Mouse (Mus musculus): ENCODE results near the gene Ctns. TPM values are rescaled to one million over a fixed set of nuclear protein-coding genes. Genes with fewer than 3 reads are reported as not detected.

Gene Ctns
- polyA plus RNA-seq, 1 experiment from 2014 or later, result 17.6 TPM

- Histone ChIP-seq H3K4me2 (ENCODE audit: low read length) (no peak overlapping the region), H3K4me3 (ENCODE audit: low read depth, low read length) (no peak overlapping the region), H3K27ac (ENCODE audit: low read depth, low read length) (no peak overlapping the region), H3K9ac (ENCODE audit: low read length) (no peak overlapping the region), H3K36me3 (ENCODE audit: control insufficient read depth, insufficient read depth, low read length) (no peaks in the 10 kb centered on the region), H3K27me3 (replicated peaks; ENCODE audit: control insufficient read depth, insufficient read depth, low read length) (no peaks in the 10 kb centered on the region), H3K4me1 (ENCODE audit: control insufficient read depth, insufficient read depth, low read length) (no peaks in the 10 kb centered on the region), H3K9me3 (replicated peaks; ENCODE audit: control insufficient read depth, low read length) (no peaks in the 10 kb centered on the region)
- no peak for DNase-seq (ENCODE audit: low spot score)
- no peak for ATAC-seq
- 65% methylated on average over 1 of the region's 1 CpGs for WGBS
Measured at GRCm38 (mm10) chr11:73144261-73144681, 54.6 kb downstream of the Ctns start.

DNA sequence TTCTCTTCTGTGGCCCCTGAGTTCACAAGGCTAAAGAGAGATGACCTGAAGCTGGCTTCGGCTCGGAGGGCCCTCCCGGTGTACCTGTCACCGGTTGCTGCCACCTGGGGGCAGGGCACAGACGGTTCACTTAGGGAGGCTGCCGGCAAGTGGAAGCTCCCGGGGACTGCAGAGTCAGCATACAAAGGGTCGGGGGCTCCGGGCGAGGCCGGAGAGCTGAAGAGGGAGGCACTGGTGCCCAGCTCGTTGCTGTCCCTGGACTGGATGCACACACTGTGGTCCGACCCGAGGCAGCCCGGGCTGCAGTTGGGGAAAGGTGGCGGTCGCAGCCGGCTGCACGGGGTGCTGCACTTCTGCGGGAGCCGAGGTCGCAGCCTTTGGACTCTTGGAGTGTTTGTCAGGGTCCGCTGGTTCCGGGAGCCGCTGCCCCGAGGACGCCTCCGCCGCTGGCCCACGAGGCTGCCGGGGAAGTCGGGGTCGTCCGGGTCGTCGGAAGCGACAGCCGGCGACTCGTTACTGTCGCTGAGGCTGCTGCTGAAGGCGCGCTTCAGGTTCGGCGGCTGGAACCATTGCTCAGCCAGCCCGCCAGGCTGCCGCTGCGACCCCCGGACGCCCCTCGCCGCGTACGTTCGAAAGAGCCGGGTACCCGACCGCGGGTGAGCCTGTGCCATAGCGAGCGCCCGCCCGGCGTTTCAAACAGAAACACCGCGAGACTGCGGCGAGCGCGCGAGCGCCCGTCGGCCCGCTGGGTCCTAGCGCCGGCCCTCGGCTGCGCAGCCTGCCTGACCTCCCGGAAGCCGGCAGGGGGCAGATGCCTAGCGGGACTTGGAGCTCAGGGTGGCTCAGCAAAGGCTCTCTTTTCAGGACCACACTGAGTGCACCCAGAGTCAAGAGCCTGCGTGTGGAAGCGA, 61.0 kb downstream of the Ctns start, which contains the start of gene Haspin:
Gene Haspin, minus strand, starts transcription at position 704 of the 911 bp plus-strand sequence.
- no peaks in the 10 kb centered on the region for H3K27me3 ChIP-seq (replicated peaks; ENCODE audit: control insufficient read depth, insufficient read depth, low read length)
- peaks cover 11% of the 10 kb centered on the region; the same call in 1 of the 2 replicates for H3K4me1 ChIP-seq (ENCODE audit: control insufficient read depth, insufficient read depth, low read length)
- H3K4me2 ChIP-seq (ENCODE audit: low read length), result peak within 1 kb of the TSS; percentile 74
- DNase-seq (ENCODE audit: low spot score) (peak; percentile 94), ATAC-seq (peak; percentile 96)
- H3K36me3 ChIP-seq (ENCODE audit: control insufficient read depth, insufficient read depth, low read length), result peaks cover 7% of the 10 kb centered on the region; the same call in 1 of the 2 replicates
- WGBS, result under 1% methylated on average over 83 of the region's 84 CpGs
- H3K27ac ChIP-seq (ENCODE audit: low read depth, low read length), result no peak within 1 kb of the TSS
- H3K9me3 ChIP-seq (replicated peaks; ENCODE audit: control insufficient read depth, low read length), result no peaks in the 10 kb centered on the region
- H3K9ac ChIP-seq (ENCODE audit: low read length), result peak within 1 kb of the TSS; percentile 77
- H3K4me3 ChIP-seq (ENCODE audit: low read depth, low read length), result peak within 1 kb of the TSS; percentile 84

DNA sequence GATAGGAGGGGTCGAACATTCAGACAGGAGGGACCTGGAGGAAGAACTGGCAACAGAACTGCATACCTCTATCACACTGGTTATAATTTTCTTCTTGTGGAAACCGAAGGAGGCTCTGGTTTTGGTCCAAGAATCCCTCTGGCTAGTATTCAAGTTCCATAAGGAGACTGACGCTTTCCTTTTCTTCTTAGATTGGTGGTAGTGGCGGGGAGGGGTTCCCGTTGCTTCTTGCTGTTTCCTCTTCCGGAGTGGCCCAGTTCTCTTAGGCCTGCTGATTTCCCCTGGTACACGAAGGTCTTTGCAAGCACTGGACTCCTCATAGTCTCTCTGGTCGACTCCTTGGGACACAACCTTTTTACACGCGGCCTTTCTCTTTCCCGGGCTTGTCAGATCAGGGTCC, 61.7 kb downstream of the Ctns start:
- DNase-seq (ENCODE audit: low spot score) (peak; percentile 15), ATAC-seq (no peak)
- Histone ChIP-seq H3K9ac (ENCODE audit: low read length) (peak overlapping the region; percentile 77; the same call in 1 of the 2 replicates), H3K27ac (ENCODE audit: low read depth, low read length) (no peak overlapping the region), H3K4me1 (ENCODE audit: control insufficient read depth, insufficient read depth, low read length) (peaks cover 11% of the 10 kb centered on the region; the same call in 1 of the 2 replicates), H3K4me2 (ENCODE audit: low read length) (peak overlapping the region; percentile 74), H3K9me3 (replicated peaks; ENCODE audit: control insufficient read depth, low read length) (no peaks in the 10 kb centered on the region), H3K36me3 (ENCODE audit: control insufficient read depth, insufficient read depth, low read length) (peaks cover 12% of the 10 kb centered on the region; the same call in 1 of the 2 replicates), H3K4me3 (ENCODE audit: low read depth, low read length) (peak overlapping the region; percentile 84), H3K27me3 (replicated peaks; ENCODE audit: control insufficient read depth, insufficient read depth, low read length) (no peaks in the 10 kb centered on the region)
- WGBS, result 38% methylated on average over 11 of the region's 11 CpGs

DNA sequence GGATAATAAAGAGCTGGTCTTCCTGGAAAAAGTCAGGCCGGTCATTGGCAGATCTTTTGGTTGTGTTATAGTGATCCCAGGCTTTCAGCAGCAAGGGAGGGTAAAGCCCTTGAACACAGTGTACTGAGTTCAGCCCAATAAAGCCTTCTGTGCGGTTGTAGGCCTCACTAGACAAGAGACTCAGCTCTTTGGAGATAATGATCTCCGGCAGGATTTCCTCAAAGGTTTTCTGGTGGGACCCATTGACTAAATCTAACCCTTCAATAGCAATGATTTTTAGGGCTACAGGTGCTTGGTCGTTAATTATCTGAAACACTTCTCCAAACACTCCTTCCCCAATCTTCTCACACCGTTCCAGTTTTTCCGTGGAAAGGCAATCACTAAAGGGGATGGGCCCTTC, 62.3 kb downstream of the Ctns start:
- ATAC-seq (no peak), DNase-seq (ENCODE audit: low spot score) (no peak)
- WGBS, result 84% methylated on average over 6 of the region's 6 CpGs
- Histone ChIP-seq H3K9ac (ENCODE audit: low read length) (peak overlapping the region; percentile 77; the same call in 1 of the 2 replicates), H3K4me3 (ENCODE audit: low read depth, low read length) (peak overlapping the region; percentile 84), H3K4me2 (ENCODE audit: low read length) (peak overlapping the region; percentile 74), H3K36me3 (ENCODE audit: control insufficient read depth, insufficient read depth, low read length) (peaks cover 12% of the 10 kb centered on the region; the same call in 1 of the 2 replicates), H3K4me1 (ENCODE audit: control insufficient read depth, insufficient read depth, low read length) (peaks cover 11% of the 10 kb centered on the region; the same call in 1 of the 2 replicates), H3K27ac (ENCODE audit: low read depth, low read length) (no peak overlapping the region), H3K9me3 (replicated peaks; ENCODE audit: control insufficient read depth, low read length) (no peaks in the 10 kb centered on the region), H3K27me3 (replicated peaks; ENCODE audit: control insufficient read depth, insufficient read depth, low read length) (no peaks in the 10 kb centered on the region)

DNA sequence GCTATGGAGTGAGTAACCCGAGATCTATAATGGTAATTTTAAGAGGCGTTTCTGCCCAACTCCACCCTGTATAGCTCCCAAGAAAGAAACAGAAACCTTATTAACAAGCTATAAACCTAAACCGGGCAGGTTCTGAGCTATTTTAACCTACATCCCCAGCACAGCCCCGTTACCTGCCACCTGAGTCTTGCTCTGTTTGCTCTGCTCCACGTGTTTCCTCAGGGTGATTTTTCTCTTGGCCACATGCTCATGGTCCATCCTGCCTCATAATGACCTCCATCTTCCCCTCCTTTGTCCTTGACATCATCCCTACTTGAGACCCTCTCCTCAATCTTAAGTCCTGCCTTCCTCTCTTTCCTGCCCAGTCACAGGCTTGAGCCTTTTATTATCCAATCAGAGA, 64.6 kb downstream of the Ctns start:
- Histone ChIP-seq H3K27ac (ENCODE audit: low read depth, low read length) (no peak overlapping the region), H3K9ac (ENCODE audit: low read length) (no peak overlapping the region), H3K4me3 (ENCODE audit: low read depth, low read length) (no peak overlapping the region), H3K4me2 (ENCODE audit: low read length) (no peak overlapping the region), H3K9me3 (replicated peaks; ENCODE audit: control insufficient read depth, low read length) (no peaks in the 10 kb centered on the region), H3K4me1 (ENCODE audit: control insufficient read depth, insufficient read depth, low read length) (peaks cover 11% of the 10 kb centered on the region; the same call in 1 of the 2 replicates), H3K27me3 (replicated peaks; ENCODE audit: control insufficient read depth, insufficient read depth, low read length) (no peaks in the 10 kb centered on the region), H3K36me3 (ENCODE audit: control insufficient read depth, insufficient read depth, low read length) (peaks cover 12% of the 10 kb centered on the region; the same call in 1 of the 2 replicates)
- 95% methylated on average over 5 of the region's 5 CpGs for WGBS
- no peak for ATAC-seq
- no peak for DNase-seq (ENCODE audit: low spot score)

Other genes with a start within 250 kb of the Ctns start
- gene Atp2a3, start 237.9 kb downstream of the Ctns start, polyA plus RNA-seq (2014; fragmentation: Nextera tagmentation; extraction: Ambion mirVana), result 0.43 and 0.74 TPM in 2 replicates
- 0.53 and 0.57 TPM in 2 replicates for gene P2rx1, start 199.9 kb downstream of the Ctns start, polyA plus RNA-seq (2014; fragmentation: Nextera tagmentation; extraction: Ambion mirVana)
- 8.0 and 10.8 TPM in 2 replicates for gene Camkk1, start 180.0 kb downstream of the Ctns start, polyA plus RNA-seq (2014; fragmentation: Nextera tagmentation; extraction: Ambion mirVana)
- 5.7 and 6.5 TPM in 2 replicates for gene Ncbp3, start 151.3 kb downstream of the Ctns start, polyA plus RNA-seq (2014; fragmentation: Nextera tagmentation; extraction: Ambion mirVana)
- gene Itgae, start 108.5 kb downstream of the Ctns start, polyA plus RNA-seq (2014; fragmentation: Nextera tagmentation; extraction: Ambion mirVana), result 0.11 and 0.25 TPM in 2 replicates
- gene Haspin, start 60.7 kb downstream of the Ctns start, polyA plus RNA-seq (2014; fragmentation: Nextera tagmentation; extraction: Ambion mirVana), result 6.5 and 6.6 TPM in 2 replicates
- 0.78 and 0.93 TPM in 2 replicates for gene P2rx5, start 38.6 kb downstream of the Ctns start, polyA plus RNA-seq (2014; fragmentation: Nextera tagmentation; extraction: Ambion mirVana)
- 140 and 163 TPM in 2 replicates for gene Emc6, start 22.0 kb downstream of the Ctns start, polyA plus RNA-seq (2014; fragmentation: Nextera tagmentation; extraction: Ambion mirVana)
- gene Tax1bp3, start 22.0 kb downstream of the Ctns start, polyA plus RNA-seq (2014; fragmentation: Nextera tagmentation; extraction: Ambion mirVana), result 193 and 203 TPM in 2 replicates
- gene Shpk, start 418 bp upstream of the Ctns start, polyA plus RNA-seq (2014; fragmentation: Nextera tagmentation; extraction: Ambion mirVana), result 1.1 and 1.5 TPM in 2 replicates
- gene Trpv1, start 35.2 kb upstream of the Ctns start, polyA plus RNA-seq (2014; fragmentation: Nextera tagmentation; extraction: Ambion mirVana), result 0.09 TPM in 1 of 2 replicates, not detected in the other
- gene Trpv3, start 68.3 kb upstream of the Ctns start, polyA plus RNA-seq (2014; fragmentation: Nextera tagmentation; extraction: Ambion mirVana), result 0.14 TPM in 1 of 2 replicates, not detected in the other
- gene Aspa, start 130.6 kb upstream of the Ctns start, polyA plus RNA-seq (2014; fragmentation: Nextera tagmentation; extraction: Ambion mirVana), result 0.74 and 0.91 TPM in 2 replicates
- gene Gm49340, start 130.7 kb upstream of the Ctns start, polyA plus RNA-seq (2014; fragmentation: Nextera tagmentation; extraction: Ambion mirVana), result not detected in 2 replicates
- gene Spata22, start 130.7 kb upstream of the Ctns start, polyA plus RNA-seq (2014; fragmentation: Nextera tagmentation; extraction: Ambion mirVana), result not detected in 2 replicates
- not detected in 2 replicates for gene Olfr20, start 151.7 kb upstream of the Ctns start, polyA plus RNA-seq (2014; fragmentation: Nextera tagmentation; extraction: Ambion mirVana)
- not detected in 2 replicates for gene Olfr376, start 172.2 kb upstream of the Ctns start, polyA plus RNA-seq (2014; fragmentation: Nextera tagmentation; extraction: Ambion mirVana)
- gene Olfr1, start 200.6 kb upstream of the Ctns start, polyA plus RNA-seq (2014; fragmentation: Nextera tagmentation; extraction: Ambion mirVana), result not detected in 2 replicates
- gene Olfr378, start 229.4 kb upstream of the Ctns start, polyA plus RNA-seq (2014; fragmentation: Nextera tagmentation; extraction: Ambion mirVana), result not detected in 2 replicates

All from forebrain, embryonic 14.5 days (tissue).